Mouse (Mus musculus) limb, embryonic 15.5 days (tissue): ENCODE results near the gene Prkg1. TPM values are rescaled to one million over a fixed set of nuclear protein-coding genes. Genes with fewer than 3 reads are reported as not detected.
"Not testable (repeated sequence)": the region's sequence is repeated elsewhere in the genome, so short reads cannot be mapped to it uniquely, and the experiment has no call there.

ENCODE experiments used
- ATAC-seq: fragments of 200-750 bp; cut with Nextera tagmentation; 2 replicates; pipeline ENCODE4 v1.8.0; 2017; ENCODE audit warnings: low read depth, moderate TSS enrichment; ENCODE audit not compliant: insufficient number of reproducible peaks, low FRiP score, low TSS enrichment
- H3K27ac ChIP-seq: fragments of 300-500 bp; sonication (generic); 2 replicates; pipeline ENCODE4 v1.5.1; 2015; ENCODE audit warnings: moderate library complexity, mild to moderate bottlenecking, inconsistent platforms
- H3K27me3 ChIP-seq: fragments of 300-500 bp; sonication (generic); 2 replicates; pipeline ENCODE4 v1.6.1; 2015; ENCODE audit warnings: inconsistent platforms
- H3K36me3 ChIP-seq: fragments of 300-500 bp; sonication (generic); 2 replicates; pipeline ENCODE4 v1.6.1; 2015; ENCODE audit warnings: inconsistent platforms
- H3K4me1 ChIP-seq: fragments of 300-500 bp; sonication (generic); 2 replicates; pipeline ENCODE4 v1.6.1; 2015; ENCODE audit warnings: inconsistent platforms
- H3K4me2 ChIP-seq: fragments of 300-500 bp; sonication (generic); 2 replicates; pipeline ENCODE4 v1.6.1; 2015; ENCODE audit warnings: mild to moderate bottlenecking, inconsistent platforms
- H3K4me3 ChIP-seq: fragments of 300-500 bp; sonication (generic); 2 replicates; pipeline ENCODE4 v1.5.1; 2015; ENCODE audit warnings: mild to moderate bottlenecking, inconsistent platforms
- H3K9ac ChIP-seq: fragments of 300-500 bp; sonication (generic); 2 replicates; pipeline ENCODE4 v1.6.1; 2015; ENCODE audit warnings: inconsistent platforms
- H3K9me3 ChIP-seq: fragments of 300-500 bp; sonication (generic); 2 replicates; pipeline ENCODE4 v1.6.1; 2016; ENCODE audit warnings: inconsistent platforms
- WGBS: fragments of 180-500 bp; shearing (Covaris S2); methylation state at CpG from one replicate; pipeline ENCODE4 v1.1.7; 2015; 5-methylcytosine and 5-hydroxymethylcytosine counted together
- polyA plus RNA-seq: library from polyadenylated mRNA; unstranded; fragments of >200 nt; fragmentation: Nextera tagmentation; extraction: Ambion mirVana; gene quantifications from 2 replicates; pipeline ENCODE4 v1.2.1, GENCODE M21; 2015

Gene Prkg1
- polyA plus RNA-seq, 1 experiment from 2014 or later, result 6.6 TPM

- no peaks in the 10 kb centered on the region for H3K4me1 ChIP-seq
- no peak overlapping the region for H3K4me2 ChIP-seq
- WGBS, result 68% methylated on average over 3 of the region's 3 CpGs
- no peak overlapping the region for H3K9ac ChIP-seq
- no peaks in the 10 kb centered on the region for H3K9me3 ChIP-seq
- H3K27me3 ChIP-seq, result no peaks in the 10 kb centered on the region
- H3K4me3 ChIP-seq, result no peak overlapping the region
- H3K36me3 ChIP-seq, result no peaks in the 10 kb centered on the region
- no peak for ATAC-seq
- no peak overlapping the region for H3K27ac ChIP-seq
Measured at GRCm38 (mm10) chr19:30586366-30586765, 1178.5 kb downstream of the Prkg1 start.

GRCm38 (mm10) chr19:30564516-30564915 lies 1200.3 kb downstream of the Prkg1 start:
- H3K27me3 ChIP-seq, result no peaks in the 10 kb centered on the region
- H3K27ac ChIP-seq, result no peak overlapping the region
- no peaks in the 10 kb centered on the region for H3K9me3 ChIP-seq
- H3K36me3 ChIP-seq, result no peaks in the 10 kb centered on the region
- H3K4me2 ChIP-seq, result no peak overlapping the region
- no peak overlapping the region for H3K9ac ChIP-seq
- ATAC-seq, result no peak
- H3K4me3 ChIP-seq, result no peak overlapping the region
- no peaks in the 10 kb centered on the region for H3K4me1 ChIP-seq
- 69% methylated on average over 6 of the region's 6 CpGs for WGBS

GRCm38 (mm10) chr19:30563876-30564275 lies 1201.0 kb downstream of the Prkg1 start:
- Histone ChIP-seq H3K9me3 (no peaks in the 10 kb centered on the region), H3K4me3 (no peak overlapping the region), H3K27ac (no peak overlapping the region), H3K4me2 (no peak overlapping the region), H3K36me3 (no peaks in the 10 kb centered on the region), H3K9ac (no peak overlapping the region), H3K4me1 (no peaks in the 10 kb centered on the region), H3K27me3 (no peaks in the 10 kb centered on the region)
- ATAC-seq, result no peak
- WGBS, result 56% methylated on average over 3 of the region's 3 CpGs

GRCm38 (mm10) chr19:30558024-30558423 lies 1206.8 kb downstream of the Prkg1 start:
- Histone ChIP-seq H3K9ac (no peak overlapping the region), H3K27ac (no peak overlapping the region), H3K27me3 (peaks cover 9% of the 10 kb centered on the region), H3K4me3 (no peak overlapping the region), H3K36me3 (no peaks in the 10 kb centered on the region), H3K9me3 (no peaks in the 10 kb centered on the region), H3K4me2 (no peak overlapping the region), H3K4me1 (no peaks in the 10 kb centered on the region; the same call in 1 of the 2 replicates)
- no peak for ATAC-seq

GRCm38 (mm10) chr19:30554467-30554881 lies 1210.4 kb downstream of the Prkg1 start:
- H3K4me2 ChIP-seq, result peak overlapping the region; percentile 43
- H3K9ac ChIP-seq, result 0 out of 2 replicates have a peak overlapping the region, but pooled peaks have one; percentile 2
- WGBS, result 1% methylated on average over 12 of the region's 12 CpGs
- peaks cover under 1% of the 10 kb centered on the region for H3K4me1 ChIP-seq
- peaks cover 34% of the 10 kb centered on the region for H3K27me3 ChIP-seq
- peak overlapping the region; percentile 22 for H3K4me3 ChIP-seq
- ATAC-seq, result no peak
- no peaks in the 10 kb centered on the region for H3K36me3 ChIP-seq
- no peak overlapping the region for H3K27ac ChIP-seq
- no peaks in the 10 kb centered on the region for H3K9me3 ChIP-seq

GRCm38 (mm10) chr19:30553740-30554139 lies 1211.1 kb downstream of the Prkg1 start:
- 18% methylated on average over 4 of the region's 4 CpGs for WGBS
- ATAC-seq, result no peak

GRCm38 (mm10) chr19:30552260-30552659 lies 1212.6 kb downstream of the Prkg1 start:
- Histone ChIP-seq H3K4me3 (no peak overlapping the region), H3K4me1 (peaks cover 14% of the 10 kb centered on the region), H3K9ac (no peak overlapping the region), H3K4me2 (no peak overlapping the region), H3K36me3 (no peaks in the 10 kb centered on the region), H3K27me3 (peaks cover 56% of the 10 kb centered on the region), H3K9me3 (no peaks in the 10 kb centered on the region), H3K27ac (no peak overlapping the region)
- whole genome bisulfite sequencing, result 66% methylated on average over 8 of the region's 8 CpGs
- ATAC-seq, result no peak

More at GRCm38 (mm10) chr19:30553740-30554139, 1211.1 kb downstream of the Prkg1 start:
- no peak overlapping the region for H3K4me3 ChIP-seq
- no peaks in the 10 kb centered on the region for H3K36me3 ChIP-seq
- peaks cover 41% of the 10 kb centered on the region for H3K27me3 ChIP-seq
- no peak overlapping the region for H3K9ac ChIP-seq
- H3K4me2 ChIP-seq, result no peak overlapping the region
- peaks cover 8% of the 10 kb centered on the region for H3K4me1 ChIP-seq
- no peak overlapping the region for H3K27ac ChIP-seq
- H3K9me3 ChIP-seq, result no peaks in the 10 kb centered on the region

GRCm38 (mm10) chr19:30549854-30550647 lies 1214.8 kb downstream of the Prkg1 start:
- Histone ChIP-seq H3K27me3 (peaks cover 64% of the 10 kb centered on the region), H3K4me2 (peak overlapping the region; percentile 54; the same call in 1 of the 2 replicates), H3K4me1 (peaks cover 14% of the 10 kb centered on the region), H3K9ac (no peak overlapping the region), H3K4me3 (peak overlapping the region; percentile 40), H3K27ac (no peak overlapping the region), H3K36me3 (no peaks in the 10 kb centered on the region), H3K9me3 (no peaks in the 10 kb centered on the region)
- ATAC-seq, result no peak
- 2% methylated on average over 17 of the region's 17 CpGs for WGBS

GRCm38 (mm10) chr19:30549044-30549853 lies 1215.6 kb downstream of the Prkg1 start, which contains the start of gene Dkk1:
Dkk1 (minus strand) TSS chr19:30549665.
- Histone ChIP-seq H3K9me3 (no peaks in the 10 kb centered on the region), H3K9ac (0 out of 2 replicates have a peak within 1 kb of the TSS, but pooled peaks have one; percentile 15), H3K27me3 (peaks cover 64% of the 10 kb centered on the region), H3K27ac (no peak within 1 kb of the TSS), H3K4me3 (peak within 1 kb of the TSS; percentile 40), H3K36me3 (no peaks in the 10 kb centered on the region), H3K4me1 (peaks cover 14% of the 10 kb centered on the region), H3K4me2 (peak within 1 kb of the TSS; percentile 54)
- WGBS, result under 1% methylated on average over 26 of the region's 26 CpGs
- ATAC-seq, result 0 out of 2 replicates have a peak, but pooled peaks have one; percentile 30

GRCm38 (mm10) chr19:30548411-30549043 lies 1216.3 kb downstream of the Prkg1 start:
- Histone ChIP-seq H3K9me3 (no peaks in the 10 kb centered on the region), H3K9ac (no peak overlapping the region), H3K36me3 (no peaks in the 10 kb centered on the region), H3K27ac (no peak overlapping the region), H3K27me3 (peaks cover 61% of the 10 kb centered on the region), H3K4me3 (peak overlapping the region; percentile 40), H3K4me2 (peak overlapping the region; percentile 54), H3K4me1 (peaks cover 14% of the 10 kb centered on the region)
- WGBS, result 1% methylated on average over 23 of the region's 23 CpGs
- no peak for ATAC-seq

- H3K27me3 ChIP-seq, H3K9ac ChIP-seq, H3K4me1 ChIP-seq, H3K27ac ChIP-seq, H3K36me3 ChIP-seq, ATAC-seq, H3K9me3 ChIP-seq: not testable (repeated sequence)
- Histone ChIP-seq H3K4me3 (peak overlapping the region; percentile 43), H3K4me2 (peak overlapping the region; percentile 69)
- WGBS, result 3% methylated on average over 42 of the region's 44 CpGs
Measured at GRCm38 (mm10) chr19:30539365-30539941, 1225.4 kb downstream of the Prkg1 start.
